Mouse (Mus musculus) lung, adult 2 months (tissue): Measurements from ENCODE around the gene Lrrc32.

Experiments
- CTCF ChIP-seq: fragments of 200-500 bp; IDR thresholded peaks from 2 replicates; pipeline ENCODE4 v1.5.1; 2011; ENCODE audit warnings: mild to moderate bottlenecking, low read length, control low read depth; ENCODE audit not compliant: insufficient read depth
- POLR2A ChIP-seq: fragments of 200-500 bp; IDR thresholded peaks from 2 replicates; pipeline ENCODE4 v1.6.1; 2011; ENCODE audit warnings: low read depth, mild to moderate bottlenecking, control low read depth, low read length, borderline replicate concordance; ENCODE audit errors: extremely low read depth

- no peak for TF ChIP-seq CTCF
- TF ChIP-seq POLR2A, result no peak
Measured at GRCm38 (mm10) chr7:98542267-98542666, 53.2 kb downstream of the Lrrc32 start.
